Mouse (Mus musculus) hindbrain, embryonic 10.5 days (tissue): Measurements from ENCODE around the gene Ssbp3. TPM values are rescaled to one million over a fixed set of nuclear protein-coding genes. Genes with fewer than 3 reads are reported as not detected.

Source experiments
- DNase-seq: peaks from one replicate; pipeline ENCODE4 v3.0.0-alpha.2; 2017; ENCODE audit warnings: low spot score
- H3K27ac ChIP-seq: fragments of 300-500 bp; sonication (generic); 2 replicates; pipeline ENCODE4 v1.5.1; 2016; ENCODE audit warnings: mild to moderate bottlenecking, moderate library complexity
- H3K27me3 ChIP-seq: fragments of 300-500 bp; sonication (generic); 2 replicates; pipeline ENCODE4 v1.6.1; 2016; ENCODE audit warnings: mild to moderate bottlenecking; ENCODE audit not compliant: poor library complexity, insufficient read depth, severe bottlenecking
- H3K36me3 ChIP-seq: fragments of 300-500 bp; sonication (generic); 2 replicates; pipeline ENCODE4 v1.6.1; 2016; ENCODE audit warnings: mild to moderate bottlenecking, moderate library complexity
- H3K4me1 ChIP-seq: fragments of 300-500 bp; sonication (generic); replicated peaks from 2 replicates; pipeline ENCODE4 v1.6.1; 2016; ENCODE audit warnings: mild to moderate bottlenecking
- H3K4me3 ChIP-seq: fragments of 300-500 bp; sonication (generic); 2 replicates; pipeline ENCODE4 v1.5.1; 2016; ENCODE audit warnings: mild to moderate bottlenecking, moderate library complexity
- H3K9me3 ChIP-seq: fragments of 300-500 bp; sonication (generic); 2 replicates; pipeline ENCODE4 v1.6.1; 2016; ENCODE audit warnings: mild to moderate bottlenecking, moderate library complexity
- WGBS: fragments of 180-500 bp; shearing (Covaris S2); methylation state at CpG from one replicate; pipeline ENCODE4 v1.1.7; 2016; 5-methylcytosine and 5-hydroxymethylcytosine counted together
- polyA plus RNA-seq: library from polyadenylated mRNA; unstranded; fragments of >200 nt; fragmentation: Nextera tagmentation; extraction: Ambion mirVana; gene quantifications from 2 replicates; pipeline ENCODE4 v1.2.1, GENCODE M21; 2016

Ssbp3 gene
- polyA plus RNA-seq, 1 experiment from 2014 or later: 180 TPM

GRCm38 (mm10) chr4:106958117-106958516 is 47.6 kb downstream of the Ssbp3 start:
- WGBS: 84% methylated on average over 2 of the region's 2 CpGs
- H3K36me3 ChIP-seq: peaks cover 61% of the 10 kb centered on the region
- no peaks in the 10 kb centered on the region for H3K27me3 ChIP-seq
- no peaks in the 10 kb centered on the region for H3K9me3 ChIP-seq
- H3K4me1 ChIP-seq: peaks cover 88% of the 10 kb centered on the region
- H3K27ac ChIP-seq: no peak overlapping the region
- H3K4me3 ChIP-seq: no peak overlapping the region
- no peak for DNase-seq

GRCm38 (mm10) chr4:106958561-106958960 is 48.1 kb downstream of the Ssbp3 start:
- Histone ChIP-seq H3K4me1 (peaks cover 87% of the 10 kb centered on the region), H3K4me3 (no peak overlapping the region), H3K27me3 (no peaks in the 10 kb centered on the region), H3K36me3 (peaks cover 58% of the 10 kb centered on the region), H3K27ac (no peak overlapping the region), H3K9me3 (no peaks in the 10 kb centered on the region)
- no peak for DNase-seq
- WGBS: 90% methylated on average over 3 of the region's 3 CpGs

- Histone ChIP-seq H3K27me3 (no peaks in the 10 kb centered on the region), H3K4me1 (peaks cover 87% of the 10 kb centered on the region), H3K27ac (0 out of 2 replicates have a peak overlapping the region, but pooled peaks have one; percentile 50), H3K36me3 (peaks cover 54% of the 10 kb centered on the region), H3K9me3 (no peaks in the 10 kb centered on the region), H3K4me3 (no peak overlapping the region)
- WGBS: 83% methylated on average over 12 of the region's 12 CpGs
- no peak for DNase-seq
These were observed 49.2 kb downstream of the Ssbp3 start for GRCm38 (mm10) chr4:106959506-106960302.

GRCm38 (mm10) chr4:106960476-106960875 is 50.0 kb downstream of the Ssbp3 start:
- WGBS: 84% methylated on average over 2 of the region's 2 CpGs
- Histone ChIP-seq H3K4me3 (no peak overlapping the region), H3K4me1 (peaks cover 87% of the 10 kb centered on the region), H3K9me3 (no peaks in the 10 kb centered on the region), H3K27me3 (no peaks in the 10 kb centered on the region), H3K36me3 (peaks cover 54% of the 10 kb centered on the region), H3K27ac (0 out of 2 replicates have a peak overlapping the region, but pooled peaks have one; percentile 50)
- no peak for DNase-seq

GRCm38 (mm10) chr4:106961321-106961720 is 50.8 kb downstream of the Ssbp3 start:
- peaks cover 55% of the 10 kb centered on the region for H3K36me3 ChIP-seq
- H3K27ac ChIP-seq: no peak overlapping the region
- no peak for DNase-seq
- H3K27me3 ChIP-seq: no peaks in the 10 kb centered on the region
- no peaks in the 10 kb centered on the region for H3K9me3 ChIP-seq
- peaks cover 87% of the 10 kb centered on the region for H3K4me1 ChIP-seq
- WGBS: 100% methylated on average over 1 of the region's 1 CpGs
- H3K4me3 ChIP-seq: no peak overlapping the region

GRCm38 (mm10) chr4:106964356-106964755 is 53.9 kb downstream of the Ssbp3 start:
- Histone ChIP-seq H3K9me3 (no peaks in the 10 kb centered on the region), H3K27ac (peak overlapping the region; percentile 46; the same call in 1 of the 2 replicates), H3K4me1 (peaks cover 86% of the 10 kb centered on the region), H3K36me3 (peaks cover 63% of the 10 kb centered on the region), H3K4me3 (no peak overlapping the region), H3K27me3 (no peaks in the 10 kb centered on the region)
- DNase-seq: no peak
- WGBS: 70% methylated on average over 9 of the region's 9 CpGs

GRCm38 (mm10) chr4:106964996-106965395 is 54.5 kb downstream of the Ssbp3 start:
- 0 out of 2 replicates have a peak overlapping the region, but pooled peaks have one; percentile 0 for H3K4me3 ChIP-seq
- no peaks in the 10 kb centered on the region for H3K9me3 ChIP-seq
- H3K4me1 ChIP-seq: peaks cover 86% of the 10 kb centered on the region
- no peak for DNase-seq
- peaks cover 61% of the 10 kb centered on the region for H3K36me3 ChIP-seq
- 73% methylated on average over 10 of the region's 10 CpGs for WGBS
- peak overlapping the region; percentile 54 for H3K27ac ChIP-seq
- no peaks in the 10 kb centered on the region for H3K27me3 ChIP-seq

GRCm38 (mm10) chr4:106966443-106966842 is 55.9 kb downstream of the Ssbp3 start:
- H3K36me3 ChIP-seq: peaks cover 73% of the 10 kb centered on the region
- H3K27me3 ChIP-seq: no peaks in the 10 kb centered on the region
- DNase-seq: no peak
- 80% methylated on average over 3 of the region's 3 CpGs for WGBS
- peaks cover 89% of the 10 kb centered on the region for H3K4me1 ChIP-seq
- H3K27ac ChIP-seq: peak overlapping the region; percentile 2; the same call in 1 of the 2 replicates
- no peak overlapping the region for H3K4me3 ChIP-seq
- no peaks in the 10 kb centered on the region for H3K9me3 ChIP-seq

GRCm38 (mm10) chr4:106968910-106969309 is 58.4 kb downstream of the Ssbp3 start:
- Histone ChIP-seq H3K9me3 (no peaks in the 10 kb centered on the region), H3K4me3 (no peak overlapping the region), H3K27me3 (no peaks in the 10 kb centered on the region), H3K36me3 (peaks cover 69% of the 10 kb centered on the region), H3K27ac (no peak overlapping the region), H3K4me1 (peaks cover 97% of the 10 kb centered on the region)
- 82% methylated on average over 8 of the region's 8 CpGs for WGBS
- no peak for DNase-seq

- H3K9me3 ChIP-seq: no peaks in the 10 kb centered on the region
- peaks cover 97% of the 10 kb centered on the region for H3K4me1 ChIP-seq
- H3K27ac ChIP-seq: peak overlapping the region; percentile 50; the same call in 1 of the 2 replicates
- DNase-seq: no peak
- H3K36me3 ChIP-seq: peaks cover 60% of the 10 kb centered on the region
- no peaks in the 10 kb centered on the region for H3K27me3 ChIP-seq
- 89% methylated on average over 7 of the region's 7 CpGs for WGBS
- no peak overlapping the region for H3K4me3 ChIP-seq
These were observed 60.3 kb downstream of the Ssbp3 start for GRCm38 (mm10) chr4:106970786-106971185.

- H3K9me3 ChIP-seq: no peaks in the 10 kb centered on the region
- H3K4me3 ChIP-seq: no peak overlapping the region
- peaks cover 98% of the 10 kb centered on the region for H3K4me1 ChIP-seq
- DNase-seq: no peak
- H3K36me3 ChIP-seq: peaks cover 47% of the 10 kb centered on the region
- H3K27ac ChIP-seq: no peak overlapping the region
- H3K27me3 ChIP-seq: no peaks in the 10 kb centered on the region
- 87% methylated on average over 4 of the region's 4 CpGs for WGBS
These were observed 61.6 kb downstream of the Ssbp3 start for GRCm38 (mm10) chr4:106972061-106972460.

GRCm38 (mm10) chr4:106972461-106973384 is 62.2 kb downstream of the Ssbp3 start:
- 74% methylated on average over 15 of the region's 15 CpGs for WGBS
- no peak for DNase-seq
- peaks cover 43% of the 10 kb centered on the region for H3K36me3 ChIP-seq
- H3K4me3 ChIP-seq: no peak overlapping the region
- peak overlapping the region; percentile 54; the same call in 1 of the 2 replicates for H3K27ac ChIP-seq
- H3K4me1 ChIP-seq: peaks cover 98% of the 10 kb centered on the region
- H3K9me3 ChIP-seq: no peaks in the 10 kb centered on the region
- H3K27me3 ChIP-seq: no peaks in the 10 kb centered on the region
